ENCODE assay signal across 7 mouse cellular contexts in the genomic region with DNA sequence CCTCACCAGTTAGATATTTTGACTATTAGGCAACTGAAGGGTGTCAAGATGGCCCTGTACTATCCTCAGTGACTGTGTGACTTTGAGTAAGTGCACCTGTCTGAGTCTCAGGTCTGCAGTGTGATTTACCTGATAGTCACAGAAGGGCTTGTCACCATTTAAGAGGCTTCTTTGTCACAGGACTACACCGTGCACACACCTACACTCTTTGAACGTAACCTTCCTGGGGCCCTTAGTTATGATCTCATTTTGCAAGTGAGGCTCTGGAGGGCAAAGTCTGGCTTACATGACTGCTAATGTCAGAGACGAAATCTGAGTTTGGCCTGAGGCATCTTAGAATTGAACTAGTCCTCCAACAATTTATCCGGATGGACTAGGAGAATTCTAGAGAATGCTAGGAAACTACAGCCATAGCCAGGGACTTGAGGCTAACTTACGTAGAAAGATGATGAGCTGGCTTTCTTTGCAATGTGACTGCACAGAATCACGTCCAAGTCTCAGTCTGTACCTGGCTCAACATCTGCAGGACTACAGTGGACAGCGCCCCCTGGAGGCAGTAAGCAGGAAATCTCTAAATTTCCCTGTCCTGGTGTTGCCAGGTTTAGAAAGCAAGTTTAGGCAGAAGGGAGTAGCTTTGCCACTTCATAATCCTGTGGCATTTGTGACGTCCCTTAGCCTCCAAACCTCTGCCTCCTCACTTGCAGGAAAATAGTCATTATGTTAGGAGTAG. TPM values are rescaled to one million over a fixed set of nuclear protein-coding genes. Genes with fewer than 3 reads are reported as not detected.
DNase-seq lines count a peak whose midpoint lies in the region; ATAC-seq lines count a peak whose summit lies in the region.

No protein-coding gene starts in this region.

- 0 out of 2 replicates have a peak, but pooled peaks cover 3% of the 10 kb centered on the region for H3K4me1 ChIP-seq in midbrain, embryonic 14.5 days (ENCODE audit: control insufficient read depth, insufficient read depth, low read length)
- H3K4me1 ChIP-seq in midbrain, embryonic 13.5 days (replicated peaks): peaks cover 6% of the 10 kb centered on the region
- peaks cover 11% of the 10 kb centered on the region; the same call in 1 of the 2 replicates for H3K4me1 ChIP-seq in limb, embryonic 11.5 days (ENCODE audit: control insufficient read depth, insufficient read depth, low read length)

- DNase-seq in midbrain, embryonic 14.5 days: peak; percentile 78
- peak; percentile 60 for DNase-seq in T-cell, adult 2 months (ENCODE audit: low spot score)
- peak; percentile 28 to 32 for DNase-seq in cerebellum, postnatal 10 days
- DNase-seq in heart, postnatal 4 days: peak; percentile 56
- peak; percentile 56 for DNase-seq in limb, embryonic 11.5 days (ENCODE audit: low spot score)
- peak; percentile 76 for DNase-seq in retina, embryonic 14.5 days (ENCODE audit: low spot score)

- no peak overlapping the region for H3K9ac ChIP-seq in midbrain, embryonic 14.5 days (replicated peaks; ENCODE audit: low read length)
- H3K9ac ChIP-seq in midbrain, embryonic 13.5 days (replicated peaks): no peak overlapping the region
- H3K9ac ChIP-seq in limb, embryonic 11.5 days (ENCODE audit: low read length): no peak overlapping the region

- no peaks in the 10 kb centered on the region for H3K9me3 ChIP-seq in midbrain, embryonic 14.5 days (ENCODE audit: control insufficient read depth, low read length)
- no peaks in the 10 kb centered on the region for H3K9me3 ChIP-seq in midbrain, embryonic 13.5 days
- H3K9me3 ChIP-seq in limb, embryonic 11.5 days (ENCODE audit: control insufficient read depth, low read length): no peaks in the 10 kb centered on the region

- no peaks in the 10 kb centered on the region for H3K36me3 ChIP-seq in midbrain, embryonic 14.5 days (ENCODE audit: control insufficient read depth, insufficient read depth, low read length)
- H3K36me3 ChIP-seq in midbrain, embryonic 13.5 days: no peaks in the 10 kb centered on the region
- H3K36me3 ChIP-seq in limb, embryonic 11.5 days (ENCODE audit: control insufficient read depth, insufficient read depth, low read length): no peaks in the 10 kb centered on the region

- no peak for ATAC-seq in midbrain, embryonic 14.5 days (ENCODE audit: low FRiP score, low TSS enrichment)
- ATAC-seq in midbrain, embryonic 13.5 days: no peak
- no peak for ATAC-seq in limb, embryonic 11.5 days (ENCODE audit: insufficient number of reproducible peaks, low FRiP score, low TSS enrichment, low read depth)

- H3K4me3 ChIP-seq in midbrain, embryonic 14.5 days (replicated peaks; ENCODE audit: low read depth, low read length): no peak overlapping the region
- no peak overlapping the region for H3K4me3 ChIP-seq in midbrain, embryonic 13.5 days (replicated peaks)
- H3K4me3 ChIP-seq in limb, embryonic 11.5 days (ENCODE audit: low read depth, low read length): no peak overlapping the region

- H3K4me2 ChIP-seq in midbrain, embryonic 14.5 days (ENCODE audit: low read length): no peak overlapping the region
- no peak overlapping the region for H3K4me2 ChIP-seq in midbrain, embryonic 13.5 days (replicated peaks)
- H3K4me2 ChIP-seq in limb, embryonic 11.5 days (ENCODE audit: low read depth, severe bottlenecking): no peak overlapping the region

- no peak overlapping the region for H3K27ac ChIP-seq in midbrain, embryonic 14.5 days (replicated peaks; ENCODE audit: low read depth, low read length)
- no peak overlapping the region for H3K27ac ChIP-seq in midbrain, embryonic 13.5 days
- no peak overlapping the region for H3K27ac ChIP-seq in limb, embryonic 11.5 days (replicated peaks; ENCODE audit: low read depth, low read length)

- peaks cover 39% of the 10 kb centered on the region for H3K27me3 ChIP-seq in midbrain, embryonic 14.5 days (ENCODE audit: control insufficient read depth, insufficient read depth, low read length)
- peaks cover 52% of the 10 kb centered on the region for H3K27me3 ChIP-seq in midbrain, embryonic 13.5 days
- peaks cover 30% of the 10 kb centered on the region for H3K27me3 ChIP-seq in limb, embryonic 11.5 days (ENCODE audit: control insufficient read depth, insufficient read depth, low read length)

- WGBS in midbrain, embryonic 14.5 days: 38% methylated on average over 8 of the region's 8 CpGs
- WGBS in midbrain, embryonic 13.5 days: 41% methylated on average over 8 of the region's 8 CpGs
- 39% methylated on average over 8 of the region's 8 CpGs for WGBS in limb, embryonic 11.5 days

RNA-seq across cellular contexts. Expression of gene Nos2, which starts 2.3 kb away (rescaled TPM):
- polyA plus RNA-seq in midbrain, embryonic 14.5 days (2014; fragmentation: Nextera tagmentation; extraction: Ambion mirVana): 0.85 and 1.3 TPM in 2 replicates
- polyA plus RNA-seq in midbrain, embryonic 13.5 days (2015; fragmentation: Nextera tagmentation; extraction: Ambion mirVana): 0.71 and 0.82 TPM in 2 replicates
- total RNA-seq in heart, postnatal 4 days (2021): 1 to 10 TPM; 5.6 to 6.5 TPM
- polyA plus RNA-seq in limb, embryonic 11.5 days (2014; fragmentation: Nextera tagmentation; extraction: Ambion mirVana): 0.92 and 0.95 TPM in 2 replicates
